Mouse (Mus musculus) lung, adult 2 months (tissue): ENCODE data around the gene Pms1.
A peak's percentile ranks its signal among the peaks of the same experiment; 100 is the strongest.

Experiments
- CTCF ChIP-seq: fragments of 200-500 bp; IDR thresholded peaks from 2 replicates; pipeline ENCODE4 v1.5.1; 2011; ENCODE audit warnings: mild to moderate bottlenecking, low read length, control low read depth; ENCODE audit not compliant: insufficient read depth
- POLR2A ChIP-seq: fragments of 200-500 bp; IDR thresholded peaks from 2 replicates; pipeline ENCODE4 v1.6.1; 2011; ENCODE audit warnings: low read depth, mild to moderate bottlenecking, control low read depth, low read length, borderline replicate concordance; ENCODE audit errors: extremely low read depth

DNA sequence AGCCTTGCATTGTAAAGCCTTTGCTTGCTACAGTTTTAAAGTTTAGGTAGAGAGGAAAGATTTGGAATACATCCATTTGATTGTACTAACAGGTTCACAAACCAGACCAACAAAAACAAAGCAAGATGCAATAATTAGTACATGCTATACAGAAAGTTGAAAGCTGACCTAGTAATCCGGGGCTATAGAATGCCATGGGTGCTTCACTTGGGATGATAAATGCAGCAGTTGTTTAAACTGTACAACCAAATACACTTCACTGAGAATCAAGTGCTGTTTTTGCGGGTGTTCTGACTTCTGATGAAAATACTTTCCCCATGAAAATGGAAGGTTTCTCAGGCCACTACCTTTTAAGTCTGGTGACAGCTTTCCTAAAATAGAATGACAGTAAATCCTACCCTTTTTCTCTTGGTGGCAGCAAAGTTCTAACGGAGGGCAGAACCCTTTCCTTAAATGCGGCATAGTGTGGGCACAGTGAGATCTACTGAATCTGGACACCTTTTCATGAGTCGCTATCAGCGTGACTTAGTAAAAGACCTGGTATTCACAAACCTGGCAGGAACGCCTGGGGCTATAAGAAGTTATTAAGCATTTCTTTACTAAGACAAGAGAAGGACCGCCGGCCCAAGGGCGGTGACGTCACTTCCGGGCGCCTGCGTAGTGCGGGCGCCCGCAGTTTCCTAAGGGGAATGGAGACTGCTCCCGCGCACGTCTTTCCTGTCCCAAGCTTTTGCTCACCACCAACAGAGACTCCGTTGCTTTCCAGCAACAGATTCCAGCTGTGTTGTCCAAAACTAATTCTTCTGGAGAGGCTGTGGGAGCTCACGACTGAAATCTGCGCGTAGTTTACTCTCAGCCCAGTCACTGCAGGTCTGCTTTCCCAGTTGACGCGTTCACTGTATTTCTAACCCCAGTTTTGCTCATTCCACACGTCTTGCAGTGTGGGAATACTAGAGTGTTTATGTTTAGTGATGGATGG lies 16.5 kb upstream of the Pms1 start, which contains the start of gene Osgepl1:
- TF ChIP-seq CTCF: no peak
- TF ChIP-seq POLR2A: peak; percentile 77; the same call in 1 of the 2 replicates
